12 mouse cellular contexts compared by ENCODE assay signal in genomic region chr17:78266271-78266670, GRCm38 (mm10).
"Had no signal": no experiment of that assay in that cellular context is flagged by ENCODE, and none has a peak within 500 bp of the region (broad histone marks: within the 10 kb centered on the region; RNA-seq: fewer than 3 reads in every experiment).

No protein-coding gene starts in this region.

- ATAC-seq: midbrain, embryonic 13.5 days had no signal

- H3K27me3 ChIP-seq: limb, embryonic 12.5 days; midbrain, embryonic 13.5 days had no signal

- H3K9ac ChIP-seq: limb, embryonic 12.5 days; liver, embryonic 14.5 days; midbrain, embryonic 13.5 days had no signal

- H3K4me2 ChIP-seq: limb, embryonic 12.5 days; midbrain, embryonic 13.5 days had no signal

- H3K9me3 ChIP-seq: limb, embryonic 12.5 days; midbrain, embryonic 13.5 days had no signal

- DNase-seq: layer of hippocampus, adult 9-11 months; layer of hippocampus, postnatal 36 days; liver; lung, adult 18-20 months; lung, postnatal 36 days; right cerebral cortex, adult 18-20 months; right cerebral cortex, postnatal 25 days; thymus, adult 18-20 months; thymus, postnatal 25 days had no signal

- H3K36me3 ChIP-seq: limb, embryonic 12.5 days; midbrain, embryonic 13.5 days had no signal

- H3K4me3 ChIP-seq: limb, embryonic 12.5 days; midbrain, embryonic 13.5 days had no signal

- H3K27ac ChIP-seq: limb, embryonic 12.5 days; liver, embryonic 14.5 days; midbrain, embryonic 13.5 days had no signal
